Mouse (Mus musculus) liver, adult 2 months (tissue): ENCODE results near the gene Map3k11. TPM values are rescaled to one million over a fixed set of nuclear protein-coding genes. Genes with fewer than 3 reads are reported as not detected.
A peak's percentile ranks its signal among the peaks of the same experiment; 100 is the strongest.

Experiments
- DNase-seq: peaks from one replicate; pipeline ENCODE4 v3.0.0-alpha.2; 2011; ENCODE audit warnings: low read depth, low spot score; ENCODE audit errors: extremely low read depth
- H3K27ac ChIP-seq: fragments of 200-500 bp; replicated peaks from 2 replicates; pipeline ENCODE4 v1.5.1; 2012; ENCODE audit warnings: low read depth, mild to moderate bottlenecking, control low read depth, inconsistent platforms, low read length; ENCODE audit not compliant: insufficient read depth
- H3K27me3 ChIP-seq: fragments of 200-500 bp; 2 replicates; pipeline ENCODE4 v1.6.1; 2012; ENCODE audit warnings: mild to moderate bottlenecking, moderate library complexity, low read length, inconsistent platforms; ENCODE audit not compliant: control insufficient read depth, insufficient read depth
- H3K36me3 ChIP-seq: fragments of 200-500 bp; 2 replicates; pipeline ENCODE4 v1.6.1; 2012; ENCODE audit warnings: low read length, inconsistent platforms; ENCODE audit not compliant: control insufficient read depth, insufficient read depth
- H3K4me1 ChIP-seq: fragments of 200-500 bp; 2 replicates; pipeline ENCODE4 v1.6.1; 2011; ENCODE audit warnings: low read length; ENCODE audit not compliant: control insufficient read depth, insufficient read depth
- H3K4me3 ChIP-seq: fragments of 200-500 bp; 2 replicates; pipeline ENCODE4 v1.5.1; 2011; ENCODE audit warnings: low read depth, mild to moderate bottlenecking, control low read depth, low read length, moderate library complexity; ENCODE audit not compliant: insufficient read depth
- H3K79me2 ChIP-seq: fragments of 200-500 bp; 2 replicates; pipeline ENCODE4 v1.6.1; 2012; ENCODE audit warnings: inconsistent platforms, mild to moderate bottlenecking, low read length, moderate library complexity; ENCODE audit not compliant: control insufficient read depth, insufficient read depth
- H3K9ac ChIP-seq: fragments of 200-500 bp; 2 replicates; pipeline ENCODE4 v1.6.1; 2012; ENCODE audit warnings: low read depth, mild to moderate bottlenecking, control low read depth, inconsistent platforms, low read length
- CTCF ChIP-seq: fragments of 200-500 bp; IDR thresholded peaks from 2 replicates; pipeline ENCODE4 v1.5.1; 2011; ENCODE audit warnings: low read depth, low read length, control low read depth
- POLR2A ChIP-seq: fragments of 200-500 bp; IDR thresholded peaks from 2 replicates; pipeline ENCODE4 v1.6.1; 2011; ENCODE audit warnings: low read length, control low read depth; ENCODE audit not compliant: insufficient read depth; ENCODE audit errors: extremely low read depth
- WGBS: fragments of 180-500 bp; shearing (Covaris S2); methylation state at CpG from one replicate; pipeline ENCODE4 v1.1.7; 2018; 5-methylcytosine and 5-hydroxymethylcytosine counted together
- polyA plus RNA-seq: library from polyadenylated mRNA; depleted of rRNA; stranded (reverse); fragments of >200 nt; gene quantifications from 2 replicates; pipeline ENCODE4 v1.2.3, GENCODE M21; 2012
- total RNA-seq: library from RNA; depleted of rRNA; stranded (reverse); fragments of >200 nt; gene quantifications from 2 replicates; pipeline ENCODE4 v1.2.3, GENCODE M21; 2014

Gene Map3k11
- total and polyA plus RNA-seq, 2 experiments = 10.2 to 53.6 TPM

- TF ChIP-seq POLR2A = no peak
- TF ChIP-seq CTCF = no peak
- H3K36me3 ChIP-seq = no peaks in the 10 kb centered on the region; the same call in 1 of the 2 replicates
- H3K4me1 ChIP-seq = peaks cover 17% of the 10 kb centered on the region
- DNase-seq = no peak
- H3K27ac ChIP-seq = no peak overlapping the region
- H3K4me3 ChIP-seq = no peak overlapping the region
- H3K79me2 ChIP-seq = no peaks in the 10 kb centered on the region
- H3K9ac ChIP-seq = no peak overlapping the region
- no peaks in the 10 kb centered on the region for H3K27me3 ChIP-seq
- WGBS = 92% methylated on average over 6 of the region's 6 CpGs
These were observed 36.0 kb upstream of the Map3k11 start for GRCm38 (mm10) chr19:5652570-5652969.

DNA sequence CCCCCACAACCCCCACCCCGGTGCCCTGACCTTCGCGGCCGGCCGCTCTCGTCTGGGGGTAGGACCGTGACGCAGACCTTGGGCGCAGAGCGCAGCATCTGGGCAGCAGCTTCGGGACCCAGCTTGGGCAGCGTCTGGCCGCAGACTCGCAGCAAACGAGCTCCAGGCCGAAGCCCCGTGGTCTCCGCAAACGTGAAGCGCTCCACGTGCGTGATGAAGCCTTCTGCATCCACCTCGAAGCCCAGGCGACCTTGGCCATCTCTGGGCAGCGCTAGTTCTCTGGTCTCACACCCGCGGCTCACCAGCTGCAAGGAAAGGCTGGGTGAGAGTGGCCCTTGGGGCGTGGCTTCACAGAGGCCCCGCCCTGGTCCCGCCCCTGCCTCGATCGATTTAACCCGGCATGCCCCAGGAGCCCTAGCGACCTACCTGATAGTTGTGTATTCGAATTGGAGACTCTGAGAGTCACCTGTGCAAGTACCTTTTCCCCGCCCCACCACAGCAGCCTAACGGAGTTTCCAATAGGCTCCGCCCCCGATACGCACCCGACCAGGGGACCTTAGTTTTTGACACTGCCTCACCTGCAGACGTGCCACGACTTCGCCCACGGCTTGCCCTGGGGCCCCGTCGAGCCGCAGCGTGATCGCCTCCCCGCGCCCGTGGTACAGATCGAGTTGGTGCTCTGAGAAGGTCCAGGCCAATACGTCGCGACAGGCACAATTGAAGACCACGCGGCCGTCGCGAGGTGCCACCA lies 34.4 kb upstream of the Map3k11 start:
- TF ChIP-seq POLR2A = no peak
- TF ChIP-seq CTCF = no peak
- no peaks in the 10 kb centered on the region for H3K36me3 ChIP-seq
- no peak overlapping the region for H3K27ac ChIP-seq
- H3K4me1 ChIP-seq = peaks cover 7% of the 10 kb centered on the region
- 24% methylated on average over 62 of the region's 62 CpGs for WGBS
- H3K4me3 ChIP-seq = peak overlapping the region; percentile 36; the same call in 1 of the 2 replicates
- DNase-seq = peak; percentile 60
- peak overlapping the region; percentile 15 for H3K9ac ChIP-seq
- no peaks in the 10 kb centered on the region for H3K27me3 ChIP-seq
- no peaks in the 10 kb centered on the region for H3K79me2 ChIP-seq

DNA sequence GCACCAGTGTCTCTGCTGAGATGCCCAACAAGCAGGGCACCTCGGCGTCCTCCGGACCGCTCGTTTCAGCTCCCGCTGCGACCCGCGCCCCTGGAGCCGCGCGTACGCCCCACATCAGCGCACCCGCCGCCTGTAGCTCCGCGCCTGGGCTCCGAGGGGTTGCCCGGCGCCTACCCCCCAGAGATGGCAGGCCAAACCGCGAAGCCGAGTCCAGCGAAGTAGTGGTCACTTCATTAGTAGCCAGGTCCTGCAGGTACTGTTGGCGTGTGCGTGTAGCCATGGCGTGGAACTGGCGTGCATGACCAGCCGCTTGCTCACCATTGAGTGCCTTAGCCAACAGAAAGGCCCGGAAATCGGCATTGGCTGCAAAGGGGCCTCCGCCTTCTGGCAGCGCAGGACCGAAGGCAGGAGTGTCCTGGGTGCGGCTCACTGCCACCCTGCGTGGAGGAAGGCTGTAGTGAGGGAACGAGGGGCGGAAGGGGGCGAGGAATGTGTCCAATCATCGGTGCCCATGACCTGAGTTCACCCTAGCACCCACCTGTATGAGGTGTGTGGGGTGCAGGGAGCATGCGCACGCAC lies 33.7 kb upstream of the Map3k11 start:
- 40% methylated on average over 43 of the region's 43 CpGs for WGBS
- TF ChIP-seq POLR2A (no peak), CTCF (no peak)
- no peak for DNase-seq
- Histone ChIP-seq H3K36me3 (no peaks in the 10 kb centered on the region), H3K79me2 (no peaks in the 10 kb centered on the region), H3K4me1 (0 out of 2 replicates have a peak, but pooled peaks cover under 1% of the 10 kb centered on the region), H3K27ac (no peak overlapping the region), H3K27me3 (no peaks in the 10 kb centered on the region), H3K4me3 (peak overlapping the region; percentile 36; the same call in 1 of the 2 replicates), H3K9ac (peak overlapping the region; percentile 15)

- no peaks in the 10 kb centered on the region for H3K27me3 ChIP-seq
- H3K4me1 ChIP-seq = peaks cover 3% of the 10 kb centered on the region; the same call in 1 of the 2 replicates
- peak overlapping the region; percentile 61 for H3K4me3 ChIP-seq
- WGBS = 83% methylated on average over 16 of the region's 16 CpGs
- peak overlapping the region; percentile 66 for H3K27ac ChIP-seq
- no peaks in the 10 kb centered on the region for H3K36me3 ChIP-seq
- peak overlapping the region; percentile 61 for H3K9ac ChIP-seq
- DNase-seq = peak; percentile 37
- no peak for TF ChIP-seq POLR2A
- TF ChIP-seq CTCF = no peak
- peaks cover 4% of the 10 kb centered on the region; the same call in 1 of the 2 replicates for H3K79me2 ChIP-seq
These were observed 27.4 kb upstream of the Map3k11 start for GRCm38 (mm10) chr19:5660942-5661751.

DNA sequence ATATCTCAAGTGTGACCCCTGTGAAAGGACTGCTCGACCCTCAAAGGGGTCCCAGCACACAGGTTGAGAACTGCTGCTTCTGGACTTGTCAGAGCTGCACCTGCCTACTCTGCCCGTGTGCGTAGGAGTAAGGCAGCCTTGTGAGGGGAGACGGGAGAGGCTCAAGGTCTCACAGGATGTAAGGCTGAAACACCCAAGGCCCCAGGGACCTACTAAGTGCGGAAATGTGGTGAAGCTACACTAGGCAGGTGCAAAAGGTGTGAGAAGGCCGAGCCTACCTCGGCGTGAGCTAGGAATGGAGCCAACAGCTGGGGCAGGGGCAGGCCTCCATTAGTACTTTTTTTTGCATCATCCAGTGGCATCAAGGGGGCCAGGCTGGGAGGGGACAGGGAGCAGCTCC lies 26.2 kb upstream of the Map3k11 start:
- no peak for DNase-seq
- Histone ChIP-seq H3K4me3 (peak overlapping the region; percentile 59), H3K36me3 (no peaks in the 10 kb centered on the region), H3K9ac (peak overlapping the region; percentile 21; the same call in 1 of the 2 replicates), H3K79me2 (peaks cover 4% of the 10 kb centered on the region; the same call in 1 of the 2 replicates), H3K27me3 (no peaks in the 10 kb centered on the region), H3K4me1 (peaks cover 3% of the 10 kb centered on the region; the same call in 1 of the 2 replicates), H3K27ac (peak overlapping the region; percentile 8; the same call in 1 of the 2 replicates)
- 72% methylated on average over 8 of the region's 8 CpGs for WGBS
- TF ChIP-seq CTCF (no peak), POLR2A (no peak)
